Mouse (Mus musculus): ENCODE measurements around the gene a. TPM values are rescaled to one million over a fixed set of nuclear protein-coding genes. Genes with fewer than 3 reads are reported as not detected.

The a gene
- polyA plus RNA-seq, 1 experiment from 2014 or later, result 0.18 TPM

DNA sequence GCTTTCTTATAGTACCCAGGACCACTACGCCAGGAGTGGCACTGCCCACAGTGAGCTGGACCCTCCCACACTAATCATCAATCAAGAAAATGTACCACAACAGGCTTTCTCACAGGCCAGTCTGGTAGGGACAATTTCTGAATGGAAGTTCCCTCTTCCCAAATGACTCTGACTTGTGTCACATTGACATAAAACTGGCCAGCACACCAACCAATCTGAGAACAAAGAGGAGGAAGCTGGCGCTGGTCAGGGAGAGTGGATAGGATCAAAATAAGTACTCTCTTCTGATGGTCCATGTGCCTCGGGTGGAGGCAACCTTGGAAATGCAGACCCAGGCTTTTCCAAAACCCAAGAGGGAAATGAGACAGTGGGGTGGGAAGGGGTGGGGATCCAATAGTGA, 253.3 kb downstream of the a start:
- 68% methylated on average over 3 of the region's 3 CpGs for WGBS
- TF ChIP-seq CTCF (IDR thresholded peaks at IDR 0.05; ENCODE audit: low read depth), result no peak
- H3K4me2 ChIP-seq (replicated peaks; ENCODE audit: low read depth), result no peak overlapping the region
- no peaks in the 10 kb centered on the region for H3K36me3 ChIP-seq (ENCODE audit: control insufficient read depth, insufficient read depth)
- ATAC-seq, result no peak
- no peak overlapping the region for H3K27ac ChIP-seq (ENCODE audit: low read depth, low read length)
- H3K4me3 ChIP-seq (ENCODE audit: low read depth, low read length), result no peak overlapping the region
- no peaks in the 10 kb centered on the region for H3K4me1 ChIP-seq (replicated peaks; ENCODE audit: control insufficient read depth, insufficient read depth, low read length)
- no peaks in the 10 kb centered on the region for H3K27me3 ChIP-seq (replicated peaks; ENCODE audit: control insufficient read depth, insufficient read depth, low read length)
- H3K9ac ChIP-seq (ENCODE audit: low read depth, low read length), result no peak overlapping the region
- no peaks in the 10 kb centered on the region for H3K9me3 ChIP-seq (ENCODE audit: control insufficient read depth)

GRCm38 (mm10) chr2:155045075-155045474, 253.9 kb downstream of the a start:
- 87% methylated on average over 3 of the region's 3 CpGs for WGBS
- Histone ChIP-seq H3K4me1 (replicated peaks; ENCODE audit: control insufficient read depth, insufficient read depth, low read length) (0 out of 2 replicates have a peak, but pooled peaks cover 2% of the 10 kb centered on the region), H3K4me2 (replicated peaks; ENCODE audit: low read depth) (no peak overlapping the region), H3K9ac (ENCODE audit: low read depth, low read length) (no peak overlapping the region), H3K27me3 (replicated peaks; ENCODE audit: control insufficient read depth, insufficient read depth, low read length) (no peaks in the 10 kb centered on the region), H3K4me3 (ENCODE audit: low read depth, low read length) (no peak overlapping the region), H3K27ac (ENCODE audit: low read depth, low read length) (no peak overlapping the region), H3K9me3 (ENCODE audit: control insufficient read depth) (no peaks in the 10 kb centered on the region), H3K36me3 (ENCODE audit: control insufficient read depth, insufficient read depth) (no peaks in the 10 kb centered on the region)
- no peak for ATAC-seq
- TF ChIP-seq CTCF (IDR thresholded peaks at IDR 0.05; ENCODE audit: low read depth), result no peak

DNA sequence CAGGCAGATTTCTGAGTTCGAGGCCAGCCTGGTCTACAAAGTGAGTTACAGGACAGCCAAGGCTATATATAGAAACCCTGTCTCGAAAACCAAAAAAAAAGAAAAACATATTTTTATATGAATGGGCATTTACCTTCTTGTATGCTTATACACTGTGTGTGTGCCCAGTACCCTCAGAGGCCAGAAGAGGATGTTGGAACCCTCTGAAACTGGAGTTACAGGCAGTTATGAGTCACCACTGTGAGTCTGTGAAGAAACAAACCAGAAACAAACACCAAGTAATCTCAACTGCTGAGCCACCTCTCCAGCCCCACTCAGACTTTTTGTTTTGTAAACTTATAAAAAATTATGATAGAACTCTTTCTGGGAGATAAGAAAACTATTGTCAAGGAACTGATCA, 255.6 kb downstream of the a start:
- 86% methylated on average over 2 of the region's 2 CpGs for WGBS
- TF ChIP-seq CTCF (IDR thresholded peaks at IDR 0.05; ENCODE audit: low read depth), result no peak

DNA sequence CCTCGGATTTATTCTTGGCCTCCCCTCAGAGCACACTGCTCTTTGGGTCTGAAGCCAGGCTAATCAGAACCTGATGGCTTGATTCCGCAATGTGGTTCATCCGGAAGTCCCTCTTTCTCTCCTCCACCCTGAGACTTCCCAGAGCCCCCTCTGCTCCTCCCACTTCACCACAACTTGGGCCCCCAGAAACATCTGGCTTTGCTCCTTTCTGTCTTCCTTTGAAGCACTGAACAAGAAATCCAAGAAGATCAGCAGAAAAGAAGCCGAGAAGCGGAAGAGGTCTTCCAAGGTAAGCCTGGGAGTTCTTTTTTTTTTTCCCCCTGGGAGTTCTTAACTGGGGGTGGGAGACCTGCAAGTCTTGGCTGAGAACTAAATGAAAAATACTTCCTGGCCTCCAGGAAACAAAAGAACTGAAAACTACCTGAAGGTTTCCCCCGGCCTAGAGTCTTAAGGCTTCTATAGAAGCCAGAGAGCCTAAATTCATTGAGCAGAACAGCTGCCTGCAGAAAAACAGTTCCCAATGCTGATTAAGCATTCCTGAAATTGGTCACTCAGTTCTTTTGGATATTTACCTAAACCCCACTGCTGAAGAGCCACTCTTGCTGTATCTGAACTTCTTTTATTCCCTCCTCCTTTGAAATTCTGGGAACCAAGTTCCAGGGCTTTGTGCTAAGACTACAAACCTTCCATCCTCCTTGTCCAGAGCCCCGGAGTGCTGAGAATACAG, 256.4 kb downstream of the a start:
- no peak for TF ChIP-seq CTCF (IDR thresholded peaks at IDR 0.05; ENCODE audit: low read depth)
- WGBS, result 69% methylated on average over 7 of the region's 7 CpGs
- Histone ChIP-seq H3K27ac (ENCODE audit: low read depth, low read length) (no peak overlapping the region), H3K9me3 (ENCODE audit: control insufficient read depth) (no peaks in the 10 kb centered on the region), H3K4me3 (ENCODE audit: low read depth, low read length) (no peak overlapping the region), H3K27me3 (replicated peaks; ENCODE audit: control insufficient read depth, insufficient read depth, low read length) (no peaks in the 10 kb centered on the region), H3K4me1 (replicated peaks; ENCODE audit: control insufficient read depth, insufficient read depth, low read length) (0 out of 2 replicates have a peak, but pooled peaks cover 5% of the 10 kb centered on the region), H3K36me3 (ENCODE audit: control insufficient read depth, insufficient read depth) (no peaks in the 10 kb centered on the region), H3K4me2 (replicated peaks; ENCODE audit: low read depth) (no peak overlapping the region), H3K9ac (ENCODE audit: low read depth, low read length) (no peak overlapping the region)
- no peak for ATAC-seq

More for the DNA sequence above, 255.6 kb downstream of the a start:
- H3K4me1 ChIP-seq (replicated peaks; ENCODE audit: control insufficient read depth, insufficient read depth, low read length), result 0 out of 2 replicates have a peak, but pooled peaks cover 5% of the 10 kb centered on the region
- no peak overlapping the region for H3K27ac ChIP-seq (ENCODE audit: low read depth, low read length)
- H3K9me3 ChIP-seq (ENCODE audit: control insufficient read depth), result no peaks in the 10 kb centered on the region
- H3K36me3 ChIP-seq (ENCODE audit: control insufficient read depth, insufficient read depth), result no peaks in the 10 kb centered on the region
- no peak overlapping the region for H3K9ac ChIP-seq (ENCODE audit: low read depth, low read length)
- no peak overlapping the region for H3K4me2 ChIP-seq (replicated peaks; ENCODE audit: low read depth)
- H3K27me3 ChIP-seq (replicated peaks; ENCODE audit: control insufficient read depth, insufficient read depth, low read length), result no peaks in the 10 kb centered on the region
- no peak overlapping the region for H3K4me3 ChIP-seq (ENCODE audit: low read depth, low read length)
- no peak for ATAC-seq

GRCm38 (mm10) chr2:155050108-155050503, 258.9 kb downstream of the a start:
- Histone ChIP-seq H3K4me1 (replicated peaks; ENCODE audit: control insufficient read depth, insufficient read depth, low read length) (0 out of 2 replicates have a peak, but pooled peaks cover 7% of the 10 kb centered on the region), H3K4me2 (replicated peaks; ENCODE audit: low read depth) (peak overlapping the region; percentile 76), H3K4me3 (ENCODE audit: low read depth, low read length) (peak overlapping the region; percentile 44), H3K27ac (ENCODE audit: low read depth, low read length) (0 out of 2 replicates have a peak overlapping the region, but pooled peaks have one; percentile 9), H3K36me3 (ENCODE audit: control insufficient read depth, insufficient read depth) (no peaks in the 10 kb centered on the region), H3K9me3 (ENCODE audit: control insufficient read depth) (no peaks in the 10 kb centered on the region), H3K27me3 (replicated peaks; ENCODE audit: control insufficient read depth, insufficient read depth, low read length) (no peaks in the 10 kb centered on the region), H3K9ac (ENCODE audit: low read depth, low read length) (peak overlapping the region; percentile 32; the same call in 1 of the 2 replicates)
- ATAC-seq, result no peak
- TF ChIP-seq CTCF (IDR thresholded peaks at IDR 0.05; ENCODE audit: low read depth), result 0 out of 2 replicates have a peak, but pooled peaks have one; percentile 4
- 14% methylated on average over 5 of the region's 5 CpGs for WGBS

GRCm38 (mm10) chr2:155050504-155051236, 259.5 kb downstream of the a start:
- H3K4me3 ChIP-seq (ENCODE audit: low read depth, low read length), result peak overlapping the region; percentile 44
- H3K36me3 ChIP-seq (ENCODE audit: control insufficient read depth, insufficient read depth), result no peaks in the 10 kb centered on the region
- peak overlapping the region; percentile 76 for H3K4me2 ChIP-seq (replicated peaks; ENCODE audit: low read depth)
- peak overlapping the region; percentile 32; the same call in 1 of the 2 replicates for H3K9ac ChIP-seq (ENCODE audit: low read depth, low read length)
- under 1% methylated on average over 45 of the region's 45 CpGs for WGBS
- no peaks in the 10 kb centered on the region for H3K9me3 ChIP-seq (ENCODE audit: control insufficient read depth)
- peaks cover 10% of the 10 kb centered on the region; the same call in 1 of the 2 replicates for H3K4me1 ChIP-seq (replicated peaks; ENCODE audit: control insufficient read depth, insufficient read depth, low read length)
- TF ChIP-seq CTCF (IDR thresholded peaks at IDR 0.05; ENCODE audit: low read depth), result no peak; the same call in 1 of the 2 replicates
- no peaks in the 10 kb centered on the region for H3K27me3 ChIP-seq (replicated peaks; ENCODE audit: control insufficient read depth, insufficient read depth, low read length)
- ATAC-seq, result peak; percentile 92
- peak overlapping the region; percentile 64; the same call in 1 of the 2 replicates for H3K27ac ChIP-seq (ENCODE audit: low read depth, low read length)

Data from intestine, postnatal 0 days (tissue).